Mouse (Mus musculus): ENCODE data around the gene D330045A20Rik. TPM values are rescaled to one million over a fixed set of nuclear protein-coding genes. Genes with fewer than 3 reads are reported as not detected.
"Not testable (repeated sequence)": the region's sequence is repeated elsewhere in the genome, so short reads cannot be mapped to it uniquely, and the experiment has no call there.

The D330045A20Rik gene
- polyA plus RNA-seq, 1 experiment from 2014 or later = 1.0 TPM

DNA sequence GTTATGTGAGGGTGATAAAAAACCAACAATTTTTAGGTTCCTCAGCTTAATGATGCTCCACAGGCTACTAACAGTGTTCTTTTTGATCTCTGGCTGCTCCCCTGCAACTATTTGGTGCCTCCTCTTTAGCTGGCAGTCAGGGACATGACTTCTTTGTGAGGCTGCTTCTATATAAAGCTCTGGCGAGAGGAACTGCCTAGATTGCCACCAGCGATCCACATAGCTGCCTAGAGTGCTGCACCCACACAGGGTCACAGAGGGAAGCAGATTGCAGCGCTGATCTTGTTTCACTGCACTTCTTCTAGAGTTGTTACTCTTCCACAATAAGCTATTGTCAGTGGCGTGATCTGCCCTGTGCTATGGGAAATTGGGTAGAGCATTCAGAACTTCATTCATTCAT, 103.4 kb downstream of the D330045A20Rik start:
- Histone ChIP-seq H3K4me1 (no peaks in the 10 kb centered on the region), H3K27me3 (replicated peaks) (no peaks in the 10 kb centered on the region), H3K4me2 (no peak overlapping the region), H3K36me3 (no peaks in the 10 kb centered on the region), H3K9ac (replicated peaks) (no peak overlapping the region), H3K27ac (replicated peaks) (no peak overlapping the region), H3K4me3 (replicated peaks) (no peak overlapping the region), H3K9me3 (replicated peaks) (no peaks in the 10 kb centered on the region)
- WGBS = 55% methylated on average over 4 of the region's 4 CpGs
- no peak for ATAC-seq (ENCODE audit: low FRiP score)

GRCm38 (mm10) chrX:139586676-139587075, 106.5 kb downstream of the D330045A20Rik start:
- WGBS = 90% methylated on average over 2 of the region's 2 CpGs
- H3K4me1 ChIP-seq; H3K4me3 ChIP-seq (replicated peaks); H3K27me3 ChIP-seq (replicated peaks); ATAC-seq (ENCODE audit: low FRiP score); H3K36me3 ChIP-seq; H3K9me3 ChIP-seq (replicated peaks); H3K27ac ChIP-seq (replicated peaks); H3K9ac ChIP-seq (replicated peaks); H3K4me2 ChIP-seq: not testable (repeated sequence)

- Histone ChIP-seq H3K9ac (replicated peaks) (no peak overlapping the region), H3K4me1 (no peaks in the 10 kb centered on the region), H3K9me3 (replicated peaks) (no peaks in the 10 kb centered on the region), H3K27ac (replicated peaks) (no peak overlapping the region), H3K4me2 (no peak overlapping the region), H3K36me3 (no peaks in the 10 kb centered on the region), H3K27me3 (replicated peaks) (peaks cover 10% of the 10 kb centered on the region; the same call in 1 of the 2 replicates), H3K4me3 (replicated peaks) (no peak overlapping the region)
- WGBS = 84% methylated on average over 6 of the region's 6 CpGs
- no peak for ATAC-seq (ENCODE audit: low FRiP score)
These were observed 116.2 kb downstream of the D330045A20Rik start for GRCm38 (mm10) chrX:139596404-139596803.

Other genes with a start within 250 kb of the D330045A20Rik start
- gene Trap1a, start 146.7 kb upstream of the D330045A20Rik start, polyA plus RNA-seq (2015; fragmentation: Nextera tagmentation; extraction: Ambion mirVana) = not detected in 2 replicates
- 5.2 and 18.7 TPM in 2 replicates for gene Rnf128, start 82.9 kb downstream of the D330045A20Rik start, polyA plus RNA-seq (2015; fragmentation: Nextera tagmentation; extraction: Ambion mirVana)
- gene Tbc1d8b, start 204.6 kb downstream of the D330045A20Rik start, polyA plus RNA-seq (2015; fragmentation: Nextera tagmentation; extraction: Ambion mirVana) = 0.47 and 0.83 TPM in 2 replicates
- not detected in 2 replicates for gene Gm15013, start 234.1 kb downstream of the D330045A20Rik start, polyA plus RNA-seq (2015; fragmentation: Nextera tagmentation; extraction: Ambion mirVana)

All from neural tube, embryonic 15.5 days (tissue).